Mouse (Mus musculus) C2C12 (cell line): Measurements from ENCODE around the gene Nat8. TPM values are rescaled to one million over a fixed set of nuclear protein-coding genes. Genes with fewer than 3 reads are reported as not detected.
"Not testable (repeated sequence)": the region's sequence is repeated elsewhere in the genome, so short reads cannot be mapped to it uniquely, and the experiment has no call there.

Experiments
- H3K27me3 ChIP-seq: one replicate; pipeline ENCODE4 v1.6.1; 2011; ENCODE audit not compliant: control insufficient read depth, insufficient read depth, insufficient read length
- H3K36me3 ChIP-seq: one replicate; pipeline ENCODE4 v1.6.1; 2011; ENCODE audit not compliant: control insufficient read depth, insufficient read depth
- H3K4me3 ChIP-seq: one replicate; pipeline ENCODE4 v1.5.1; 2011; ENCODE audit warnings: mild to moderate bottlenecking, control low read depth; ENCODE audit not compliant: poor library complexity, insufficient read depth, severe bottlenecking
- H3K79me2 ChIP-seq: one replicate; pipeline ENCODE4 v1.6.1; 2011; ENCODE audit not compliant: control insufficient read depth, insufficient read depth
- H3K79me3 ChIP-seq: one replicate; pipeline ENCODE4 v1.6.1; 2011; ENCODE audit warnings: low read depth, control low read depth
- H3ac ChIP-seq: one replicate; pipeline ENCODE3; 2011; ENCODE audit warnings: low read depth; ENCODE audit not compliant: control insufficient read depth, insufficient read length
- CEBPB ChIP-seq: IDR thresholded peaks from one replicate; pipeline ENCODE4 v1.6.1; 2011; ENCODE audit warnings: low read depth, mild to moderate bottlenecking, control low read depth, moderate library complexity
- CTCF ChIP-seq: IDR thresholded peaks from one replicate; pipeline ENCODE4 v1.5.1; 2011; ENCODE audit not compliant: control insufficient read depth, insufficient read depth, insufficient read length
- FOSL1 ChIP-seq: IDR thresholded peaks from one replicate; pipeline ENCODE4 v1.8.0; 2011; ENCODE audit warnings: mild to moderate bottlenecking, low read length; ENCODE audit not compliant: poor library complexity, insufficient read depth, severe bottlenecking
- MAX ChIP-seq: IDR thresholded peaks from one replicate; pipeline ENCODE4 v1.6.1; 2011; ENCODE audit warnings: mild to moderate bottlenecking, control low read depth
- MYOD1 ChIP-seq: IDR thresholded peaks from one replicate; pipeline ENCODE4 v1.6.1; 2011; ENCODE audit warnings: low read depth; ENCODE audit not compliant: control insufficient read depth, insufficient read length
- MYOG ChIP-seq: IDR thresholded peaks from one replicate; pipeline ENCODE4 v1.6.1; 2011; ENCODE audit not compliant: control insufficient read depth, insufficient read length; ENCODE audit errors: extremely low read depth
- USF1 ChIP-seq: IDR thresholded peaks from one replicate; pipeline ENCODE4 v1.6.1; 2011; ENCODE audit warnings: low read depth, mild to moderate bottlenecking, control low read depth, moderate library complexity
- long read RNA-seq, 2 experiments: library from polyadenylated mRNA; unstranded; transcript quantifications; one replicate each; pipeline ENCODE4 v2.0.0; 2019 to 2020
- polyA plus RNA-seq: library from polyadenylated mRNA; unstranded; fragments of >200 nt; fragmentation: generic; extraction: Trizol; gene quantifications from one replicate; pipeline ENCODE4 v1.2.1, GENCODE M21; 2012; ENCODE audit warnings: missing spikeins

The Nat8 gene
- polyA plus RNA-seq, result not detected
- long read RNA-seq, experiment 1, result 0 reads
- long read RNA-seq, experiment 2, result 0 reads

GRCm38 (mm10) chr6:85831796-85832321, at the start of gene Nat8:
Gene Nat8 (minus strand): TSS chr6:85832082.
- no peak within 1 kb of the TSS for H3K4me3 ChIP-seq
- TF ChIP-seq FOSL1 (no peak), MYOD1 (no peak)
- no peaks in the 10 kb centered on the region for H3K79me3 ChIP-seq
- H3ac ChIP-seq, result no peak within 1 kb of the TSS
- H3K79me2 ChIP-seq, result no peaks in the 10 kb centered on the region
- no peaks in the 10 kb centered on the region for H3K36me3 ChIP-seq
- no peaks in the 10 kb centered on the region for H3K27me3 ChIP-seq

GRCm38 (mm10) chr6:85869006-85869405, 37.1 kb upstream of the Nat8 start, which contains the start of gene Nat8f2:
Gene Nat8f2 (minus strand): TSS chr6:85869158.
- H3K4me3 ChIP-seq, H3K27me3 ChIP-seq, H3K79me2 ChIP-seq, H3K79me3 ChIP-seq, H3ac ChIP-seq, H3K36me3 ChIP-seq: not testable (repeated sequence)

- no peak for TF ChIP-seq FOSL1
- no peak for TF ChIP-seq MYOD1
- TF ChIP-seq MAX, result no peak
- no peak for TF ChIP-seq CTCF
- no peak for TF ChIP-seq CEBPB
- TF ChIP-seq MYOG, result no peak
- no peak for TF ChIP-seq USF1
- no peaks in the 10 kb centered on the region for H3K36me3 ChIP-seq
These were observed 36.1 kb upstream of the Nat8 start for GRCm38 (mm10) chr6:85867726-85868690.

DNA sequence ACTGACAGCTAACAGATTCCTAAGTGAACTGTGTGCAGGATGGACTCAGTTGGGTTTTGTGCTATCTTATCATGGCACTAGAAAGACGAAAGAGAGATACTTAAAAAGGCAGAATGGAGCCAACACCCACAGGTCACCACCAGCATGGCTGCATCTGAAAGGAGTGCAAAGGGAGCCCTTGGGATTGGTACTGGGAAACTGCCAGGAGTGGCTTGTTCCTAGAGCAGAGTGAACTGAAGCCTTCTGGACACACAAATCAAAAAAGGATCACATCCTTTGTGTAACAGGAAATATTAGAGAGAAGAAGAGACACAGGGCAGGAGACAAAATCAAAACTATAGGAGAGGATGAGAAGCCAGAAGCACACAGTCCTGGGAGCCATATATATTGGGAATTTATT, 35.1 kb upstream of the Nat8 start:
- not testable (repeated sequence) for H3K27me3 ChIP-seq, H3K4me3 ChIP-seq, H3K79me2 ChIP-seq, H3K79me3 ChIP-seq, H3ac ChIP-seq, H3K36me3 ChIP-seq

More at GRCm38 (mm10) chr6:85867726-85868690, 36.1 kb upstream of the Nat8 start:
- Histone ChIP-seq H3K79me3 (no peaks in the 10 kb centered on the region), H3K4me3 (no peak overlapping the region), H3ac (no peak overlapping the region), H3K27me3 (peaks cover 4% of the 10 kb centered on the region), H3K79me2 (no peaks in the 10 kb centered on the region)

- H3K4me3 ChIP-seq, result not testable (repeated sequence)
These were observed 34.3 kb upstream of the Nat8 start for GRCm38 (mm10) chr6:85866166-85866565.

DNA sequence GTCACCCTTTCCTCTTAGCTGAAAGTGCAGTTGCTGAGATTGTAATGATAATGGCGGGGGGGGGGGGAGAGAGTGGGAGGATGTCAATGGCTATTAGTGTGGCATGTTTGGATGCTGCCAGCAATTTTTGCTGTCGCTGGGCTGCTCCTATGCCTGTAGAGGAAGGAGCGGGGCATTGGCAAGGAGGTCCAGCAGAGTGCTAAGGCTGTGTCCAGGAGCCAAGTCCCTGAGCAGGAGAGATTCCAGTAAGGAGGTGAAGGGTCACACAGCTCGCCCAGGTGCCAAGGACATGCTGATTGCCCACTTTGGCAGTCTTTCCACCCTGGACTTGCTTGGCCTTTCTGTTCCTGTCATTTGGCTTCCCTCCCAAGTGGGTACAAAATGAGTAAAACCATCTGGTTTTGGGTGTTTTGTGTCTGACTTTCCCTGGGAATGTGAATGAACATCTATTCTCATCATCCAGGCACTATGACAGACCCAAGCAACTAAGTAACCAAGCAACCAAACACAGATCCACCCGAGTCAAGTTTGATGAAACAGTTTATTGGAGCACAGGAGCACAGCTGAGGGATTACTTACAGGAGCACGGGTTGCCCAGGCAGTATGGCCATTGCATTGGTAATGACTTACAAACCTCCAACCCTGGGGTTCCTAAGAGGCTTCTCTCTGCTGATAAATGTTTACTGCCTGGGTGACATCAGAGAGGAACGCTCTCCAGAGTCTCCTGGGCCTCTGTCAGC, 33.2 kb upstream of the Nat8 start:
- not testable (repeated sequence) for H3K79me3 ChIP-seq, H3K79me2 ChIP-seq, H3ac ChIP-seq, H3K4me3 ChIP-seq, H3K36me3 ChIP-seq
- peaks cover 11% of the 10 kb centered on the region for H3K27me3 ChIP-seq

More at GRCm38 (mm10) chr6:85866166-85866565, 34.3 kb upstream of the Nat8 start:
- H3K36me3 ChIP-seq, H3ac ChIP-seq, H3K27me3 ChIP-seq, H3K79me2 ChIP-seq, H3K79me3 ChIP-seq: not testable (repeated sequence)
